Mouse (Mus musculus) heart, postnatal 36 days (tissue): ENCODE measurements around the gene Six1. TPM values are rescaled to one million over a fixed set of nuclear protein-coding genes. Genes with fewer than 3 reads are reported as not detected.

Experiments
- total RNA-seq, 2 experiments: library from RNA; stranded (reverse); gene quantifications; 2 replicates each; pipeline ENCODE4 v1.2.3; 2021

Six1 gene
- total RNA-seq, 2 experiments from 2014 or later = 0.89 to 1.3 TPM

Other genes with a start within 250 kb of the Six1 start
- gene Six6, start 114.0 kb downstream of the Six1 start, total RNA-seq = not detected
- under 1 TPM; 0.14 to 0.57 TPM for gene 4930447C04Rik, start 113.1 kb downstream of the Six1 start, total RNA-seq
- 1 to 10 TPM; 4.8 to 6.1 TPM for gene Six4, start 59.6 kb upstream of the Six1 start, total RNA-seq
- 10 to 100 TPM; 16.6 to 20.1 TPM for gene Mnat1, start 69.8 kb upstream of the Six1 start, total RNA-seq
- gene Trmt5, start 232.8 kb upstream of the Six1 start, total RNA-seq = 10 to 100 TPM; 51.6 to 67.6 TPM
- 1 to 10 TPM; 3.2 to 4.5 TPM for gene Slc38a6, start 232.9 kb upstream of the Six1 start, total RNA-seq